Mouse (Mus musculus): ENCODE results near the gene Tspan9. TPM values are rescaled to one million over a fixed set of nuclear protein-coding genes. Genes with fewer than 3 reads are reported as not detected.

Tspan9 gene
- polyA plus RNA-seq, 1 experiment: 29.8 TPM

GRCm38 (mm10) chr6:128168785-128169679, 25.6 kb upstream of the Tspan9 start:
- no peak overlapping the region for H3K27ac ChIP-seq (ENCODE audit: insufficient read depth, low read length)
- no peaks in the 10 kb centered on the region for H3K27me3 ChIP-seq (ENCODE audit: control insufficient read depth, insufficient read depth, low read length)
- no peak for DNase-seq (ENCODE audit: low read depth in 1 of 2, low spot score in 2 of 2)
- H3K36me3 ChIP-seq (ENCODE audit: control insufficient read depth, insufficient read depth, low read length): no peaks in the 10 kb centered on the region
- H3K4me3 ChIP-seq (ENCODE audit: extremely low read depth, insufficient read depth, insufficient read length): no peak overlapping the region
- no peak for TF ChIP-seq CTCF (IDR thresholded peaks at IDR 0.05; ENCODE audit: extremely low read depth, insufficient read depth, insufficient read length, insufficient replicate concordance)
- TF ChIP-seq POLR2A (IDR thresholded peaks at IDR 0.05; ENCODE audit: low read depth, low read length): no peak
- H3K4me1 ChIP-seq (ENCODE audit: control insufficient read depth, insufficient read depth, insufficient read length): no peaks in the 10 kb centered on the region
- WGBS: 53% methylated on average over 6 of the region's 6 CpGs

GRCm38 (mm10) chr6:128165564-128165963, 22.2 kb upstream of the Tspan9 start:
- Histone ChIP-seq H3K36me3 (ENCODE audit: control insufficient read depth, insufficient read depth, low read length) (no peaks in the 10 kb centered on the region), H3K4me3 (ENCODE audit: extremely low read depth, insufficient read depth, insufficient read length) (no peak overlapping the region), H3K27ac (ENCODE audit: insufficient read depth, low read length) (no peak overlapping the region), H3K4me1 (ENCODE audit: control insufficient read depth, insufficient read depth, insufficient read length) (no peaks in the 10 kb centered on the region), H3K27me3 (ENCODE audit: control insufficient read depth, insufficient read depth, low read length) (no peaks in the 10 kb centered on the region)
- TF ChIP-seq POLR2A (IDR thresholded peaks at IDR 0.05; ENCODE audit: low read depth, low read length) (no peak), CTCF (IDR thresholded peaks at IDR 0.05; ENCODE audit: extremely low read depth, insufficient read depth, insufficient read length, insufficient replicate concordance) (no peak)
- 47% methylated on average over 2 of the region's 2 CpGs for WGBS
- no peak for DNase-seq (ENCODE audit: low read depth in 1 of 2, low spot score in 2 of 2)

DNA sequence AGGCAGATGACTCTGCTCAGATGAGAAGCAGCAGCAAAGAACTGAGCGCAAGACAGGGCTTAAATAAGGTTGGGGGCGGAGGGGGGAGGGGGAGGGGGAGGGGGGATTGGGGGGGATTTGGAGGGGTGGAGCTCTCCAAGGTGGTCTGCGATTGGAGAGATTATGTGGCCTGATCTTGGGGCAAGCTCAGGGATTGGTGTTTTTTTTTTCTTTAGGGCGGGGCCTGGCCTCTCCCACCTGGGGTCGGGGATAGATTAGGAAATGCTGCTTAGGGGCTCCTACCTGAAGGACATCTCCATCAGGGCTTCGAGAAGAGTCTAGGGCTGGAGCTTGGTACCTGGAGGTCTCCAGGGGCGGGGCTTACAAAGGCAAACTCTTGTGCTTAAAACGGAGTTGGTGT, 21.2 kb upstream of the Tspan9 start:
- TF ChIP-seq POLR2A (IDR thresholded peaks at IDR 0.05; ENCODE audit: low read depth, low read length): no peak
- TF ChIP-seq CTCF (IDR thresholded peaks at IDR 0.05; ENCODE audit: extremely low read depth, insufficient read depth, insufficient read length, insufficient replicate concordance): no peak
- no peaks in the 10 kb centered on the region for H3K36me3 ChIP-seq (ENCODE audit: control insufficient read depth, insufficient read depth, low read length)
- H3K27me3 ChIP-seq (ENCODE audit: control insufficient read depth, insufficient read depth, low read length): no peaks in the 10 kb centered on the region
- no peak overlapping the region for H3K27ac ChIP-seq (ENCODE audit: insufficient read depth, low read length)
- DNase-seq (ENCODE audit: low read depth in 1 of 2, low spot score in 2 of 2): no peak
- WGBS: 78% methylated on average over 8 of the region's 8 CpGs
- no peak overlapping the region for H3K4me3 ChIP-seq (ENCODE audit: extremely low read depth, insufficient read depth, insufficient read length)
- H3K4me1 ChIP-seq (ENCODE audit: control insufficient read depth, insufficient read depth, insufficient read length): no peaks in the 10 kb centered on the region

- Histone ChIP-seq H3K4me3 (ENCODE audit: extremely low read depth, insufficient read depth, insufficient read length) (no peak overlapping the region), H3K4me1 (ENCODE audit: control insufficient read depth, insufficient read depth, insufficient read length) (no peaks in the 10 kb centered on the region), H3K36me3 (ENCODE audit: control insufficient read depth, insufficient read depth, low read length) (no peaks in the 10 kb centered on the region), H3K27me3 (ENCODE audit: control insufficient read depth, insufficient read depth, low read length) (no peaks in the 10 kb centered on the region), H3K27ac (ENCODE audit: insufficient read depth, low read length) (no peak overlapping the region)
- 90% methylated on average over 6 of the region's 6 CpGs for WGBS
- TF ChIP-seq CTCF (IDR thresholded peaks at IDR 0.05; ENCODE audit: extremely low read depth, insufficient read depth, insufficient read length, insufficient replicate concordance) (no peak), POLR2A (IDR thresholded peaks at IDR 0.05; ENCODE audit: low read depth, low read length) (no peak)
- DNase-seq (ENCODE audit: low read depth in 1 of 2, low spot score in 2 of 2): no peak
Measured at GRCm38 (mm10) chr6:128159092-128159491, 15.7 kb upstream of the Tspan9 start.

DNA sequence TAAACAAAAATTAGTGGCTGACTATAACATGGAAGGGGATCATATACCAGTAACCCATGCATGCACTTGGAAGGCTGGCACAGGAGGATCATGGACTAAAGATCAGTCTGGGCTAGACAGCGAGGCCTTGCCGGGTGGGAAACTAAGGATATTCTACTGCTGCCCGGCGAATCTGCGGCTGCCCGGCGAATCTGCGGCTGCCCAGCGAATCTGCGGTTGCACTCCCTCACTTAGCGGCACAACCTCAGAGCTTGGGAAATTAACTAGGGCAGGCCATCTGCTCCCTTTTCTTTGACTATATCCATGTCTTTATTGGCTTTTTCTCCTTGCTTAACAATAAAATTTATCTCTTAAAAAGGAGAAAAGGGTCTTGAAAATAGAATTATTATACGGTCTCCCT, 14.6 kb upstream of the Tspan9 start:
- Histone ChIP-seq H3K27ac (ENCODE audit: insufficient read depth, low read length) (no peak overlapping the region), H3K4me3 (ENCODE audit: extremely low read depth, insufficient read depth, insufficient read length) (no peak overlapping the region), H3K4me1 (ENCODE audit: control insufficient read depth, insufficient read depth, insufficient read length) (no peaks in the 10 kb centered on the region), H3K27me3 (ENCODE audit: control insufficient read depth, insufficient read depth, low read length) (no peaks in the 10 kb centered on the region), H3K36me3 (ENCODE audit: control insufficient read depth, insufficient read depth, low read length) (no peaks in the 10 kb centered on the region)
- no peak for TF ChIP-seq POLR2A (IDR thresholded peaks at IDR 0.05; ENCODE audit: low read depth, low read length)
- no peak for TF ChIP-seq CTCF (IDR thresholded peaks at IDR 0.05; ENCODE audit: extremely low read depth, insufficient read depth, insufficient read length, insufficient replicate concordance)
- WGBS: 90% methylated on average over 12 of the region's 12 CpGs
- DNase-seq (ENCODE audit: low read depth in 1 of 2, low spot score in 2 of 2): no peak

DNA sequence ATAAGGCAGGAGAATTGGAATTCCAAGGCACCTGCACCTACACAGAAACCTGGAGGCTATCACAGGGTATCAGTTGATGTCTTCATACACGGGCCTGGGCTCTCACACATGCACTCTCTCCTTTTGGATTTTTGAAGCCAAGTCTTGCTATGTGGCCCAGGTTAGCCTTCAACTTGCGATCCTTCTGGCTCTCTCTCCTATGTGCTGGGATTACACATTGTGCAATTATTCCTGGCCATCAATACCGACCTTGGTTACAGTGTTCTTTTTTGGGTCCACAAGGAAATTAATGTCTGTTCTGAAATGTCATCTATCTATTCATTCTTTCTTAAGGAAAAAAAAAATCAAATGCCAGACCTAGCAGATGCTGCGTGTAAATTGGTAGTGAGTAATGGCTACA, 13.1 kb upstream of the Tspan9 start:
- Histone ChIP-seq H3K36me3 (ENCODE audit: control insufficient read depth, insufficient read depth, low read length) (no peaks in the 10 kb centered on the region), H3K27ac (ENCODE audit: insufficient read depth, low read length) (no peak overlapping the region), H3K27me3 (ENCODE audit: control insufficient read depth, insufficient read depth, low read length) (no peaks in the 10 kb centered on the region), H3K4me3 (ENCODE audit: extremely low read depth, insufficient read depth, insufficient read length) (no peak overlapping the region), H3K4me1 (ENCODE audit: control insufficient read depth, insufficient read depth, insufficient read length) (no peaks in the 10 kb centered on the region)
- no peak for TF ChIP-seq POLR2A (IDR thresholded peaks at IDR 0.05; ENCODE audit: low read depth, low read length)
- no peak for TF ChIP-seq CTCF (IDR thresholded peaks at IDR 0.05; ENCODE audit: extremely low read depth, insufficient read depth, insufficient read length, insufficient replicate concordance)
- WGBS: 82% methylated on average over 4 of the region's 4 CpGs
- no peak for DNase-seq (ENCODE audit: low read depth in 1 of 2, low spot score in 2 of 2)

DNA sequence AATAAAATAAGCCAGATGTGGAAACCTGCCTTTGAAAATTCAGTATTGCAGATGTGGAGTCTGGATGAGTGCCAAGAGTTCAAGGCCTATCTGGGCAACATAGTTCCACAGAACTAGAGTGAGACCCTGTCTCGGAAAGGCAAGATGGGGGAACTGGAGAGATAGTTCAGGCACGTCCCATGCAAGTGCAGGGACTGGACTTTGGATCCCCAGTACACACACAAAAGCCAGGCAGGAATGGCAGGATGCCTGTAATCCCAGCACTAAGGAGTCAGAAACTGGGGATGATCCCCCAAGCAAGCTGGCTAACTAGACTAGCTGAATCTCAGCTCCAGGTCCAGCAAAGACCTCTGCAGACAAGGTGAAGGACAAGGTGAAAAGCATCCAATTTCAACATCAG, 12.5 kb upstream of the Tspan9 start:
- TF ChIP-seq CTCF (IDR thresholded peaks at IDR 0.05; ENCODE audit: extremely low read depth, insufficient read depth, insufficient read length, insufficient replicate concordance) (no peak), POLR2A (IDR thresholded peaks at IDR 0.05; ENCODE audit: low read depth, low read length) (no peak)
- Histone ChIP-seq H3K4me1 (ENCODE audit: control insufficient read depth, insufficient read depth, insufficient read length) (no peaks in the 10 kb centered on the region), H3K27ac (ENCODE audit: insufficient read depth, low read length) (no peak overlapping the region), H3K36me3 (ENCODE audit: control insufficient read depth, insufficient read depth, low read length) (no peaks in the 10 kb centered on the region), H3K4me3 (ENCODE audit: extremely low read depth, insufficient read depth, insufficient read length) (no peak overlapping the region), H3K27me3 (ENCODE audit: control insufficient read depth, insufficient read depth, low read length) (no peaks in the 10 kb centered on the region)
- 79% methylated on average over 2 of the region's 2 CpGs for WGBS
- DNase-seq (ENCODE audit: low read depth in 1 of 2, low spot score in 2 of 2): no peak
